Mouse (Mus musculus) spleen, adult 2 months (tissue): ENCODE data around the gene Slc16a7. TPM values are rescaled to one million over a fixed set of nuclear protein-coding genes. Genes with fewer than 3 reads are reported as not detected.

Experiments
- DNase-seq, 2 experiments: peaks; one replicate each; pipeline versions ENCODE4 v3.0.0 to v3.0.0-alpha.2; 2012 to 2021; ENCODE audit warnings: low spot score in 2 of 2, low read depth in 1 of 2
- H3K27ac ChIP-seq: fragments of 200-500 bp; 2 replicates; pipeline ENCODE4 v1.5.1; 2012; ENCODE audit warnings: low read length, inconsistent platforms; ENCODE audit not compliant: insufficient read depth
- H3K27me3 ChIP-seq: fragments of 200-500 bp; 2 replicates; pipeline ENCODE4 v1.6.1; 2012; ENCODE audit warnings: mild to moderate bottlenecking, moderate library complexity, low read length, inconsistent platforms; ENCODE audit not compliant: control insufficient read depth, insufficient read depth
- H3K36me3 ChIP-seq: fragments of 200-500 bp; 2 replicates; pipeline ENCODE4 v1.6.1; 2012; ENCODE audit warnings: mild to moderate bottlenecking, low read length, inconsistent platforms; ENCODE audit not compliant: control insufficient read depth, insufficient read depth
- H3K4me1 ChIP-seq: fragments of 200-500 bp; 2 replicates; pipeline ENCODE4 v1.6.1; 2011; ENCODE audit warnings: inconsistent platforms; ENCODE audit not compliant: control insufficient read depth, insufficient read depth, insufficient read length
- H3K4me3 ChIP-seq: fragments of 200-500 bp; 2 replicates; pipeline ENCODE4 v1.5.1; 2011; ENCODE audit warnings: mild to moderate bottlenecking, inconsistent platforms; ENCODE audit not compliant: insufficient read depth, insufficient read length; ENCODE audit errors: extremely low read depth
- CTCF ChIP-seq: fragments of 200-500 bp; IDR thresholded peaks from 2 replicates; pipeline ENCODE4 v1.5.1; 2011; ENCODE audit warnings: mild to moderate bottlenecking, inconsistent platforms; ENCODE audit not compliant: insufficient read depth, insufficient read length, insufficient replicate concordance; ENCODE audit errors: extremely low read depth
- POLR2A ChIP-seq: fragments of 200-500 bp; IDR thresholded peaks from 2 replicates; pipeline ENCODE4 v1.6.1; 2011; ENCODE audit warnings: low read depth, low read length, inconsistent platforms
- WGBS: fragments of 180-500 bp; shearing (Covaris S2); methylation state at CpG from one replicate; pipeline ENCODE4 v1.1.7; 2018; 5-methylcytosine and 5-hydroxymethylcytosine counted together
- polyA plus RNA-seq: library from polyadenylated mRNA; depleted of rRNA; stranded (reverse); fragments of >200 nt; gene quantifications from 2 replicates; pipeline ENCODE4 v1.2.3, GENCODE M21; 2012

The Slc16a7 gene
- polyA plus RNA-seq, 1 experiment = 3.8 TPM

- no peak overlapping the region for H3K4me3 ChIP-seq
- no peak for DNase-seq
- WGBS = 83% methylated on average over 3 of the region's 3 CpGs
- no peaks in the 10 kb centered on the region for H3K27me3 ChIP-seq
- H3K27ac ChIP-seq = no peak overlapping the region
- TF ChIP-seq CTCF (no peak), POLR2A (no peak)
- no peaks in the 10 kb centered on the region for H3K36me3 ChIP-seq
- H3K4me1 ChIP-seq = no peaks in the 10 kb centered on the region
Measured at GRCm38 (mm10) chr10:125213805-125214204, 175.5 kb downstream of the Slc16a7 start.

DNA sequence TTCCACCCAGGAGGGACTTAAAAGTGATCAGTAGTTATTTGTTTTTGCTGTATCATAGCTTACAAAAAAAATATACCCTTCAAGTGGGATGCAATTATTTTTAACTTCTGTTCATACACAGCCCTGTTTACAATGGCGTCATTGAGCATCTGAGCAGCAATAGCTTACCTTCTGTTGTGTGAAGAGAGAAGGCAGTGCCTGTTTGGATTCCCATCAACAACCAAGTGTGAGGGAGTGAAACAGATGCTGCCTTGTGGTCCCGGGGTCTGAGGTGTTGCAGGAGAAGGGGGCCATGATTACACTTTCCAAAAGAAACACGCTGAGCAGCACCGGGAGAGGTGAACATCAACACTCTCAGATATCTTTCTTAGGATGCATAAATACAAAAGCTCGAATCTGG is 201.7 kb downstream of the Slc16a7 start:
- H3K27me3 ChIP-seq = no peaks in the 10 kb centered on the region
- no peaks in the 10 kb centered on the region for H3K4me1 ChIP-seq
- no peaks in the 10 kb centered on the region for H3K36me3 ChIP-seq
- no peak overlapping the region for H3K4me3 ChIP-seq
- no peak for DNase-seq
- TF ChIP-seq CTCF (no peak), POLR2A (no peak)
- no peak overlapping the region for H3K27ac ChIP-seq
- WGBS = 67% methylated on average over 5 of the region's 5 CpGs

GRCm38 (mm10) chr10:125185387-125185786 is 203.9 kb downstream of the Slc16a7 start:
- TF ChIP-seq POLR2A (no peak), CTCF (no peak)
- no peak for DNase-seq
- Histone ChIP-seq H3K27me3 (no peaks in the 10 kb centered on the region), H3K4me3 (no peak overlapping the region), H3K36me3 (no peaks in the 10 kb centered on the region), H3K27ac (no peak overlapping the region), H3K4me1 (no peaks in the 10 kb centered on the region)
- 93% methylated on average over 4 of the region's 4 CpGs for WGBS

- Histone ChIP-seq H3K27ac (no peak overlapping the region), H3K36me3 (no peaks in the 10 kb centered on the region), H3K4me1 (no peaks in the 10 kb centered on the region), H3K4me3 (no peak overlapping the region), H3K27me3 (no peaks in the 10 kb centered on the region)
- WGBS = 57% methylated on average over 5 of the region's 5 CpGs
- TF ChIP-seq CTCF = no peak
- no peak for TF ChIP-seq POLR2A
- DNase-seq = no peak
Measured at GRCm38 (mm10) chr10:125184146-125184545, 205.1 kb downstream of the Slc16a7 start.

DNA sequence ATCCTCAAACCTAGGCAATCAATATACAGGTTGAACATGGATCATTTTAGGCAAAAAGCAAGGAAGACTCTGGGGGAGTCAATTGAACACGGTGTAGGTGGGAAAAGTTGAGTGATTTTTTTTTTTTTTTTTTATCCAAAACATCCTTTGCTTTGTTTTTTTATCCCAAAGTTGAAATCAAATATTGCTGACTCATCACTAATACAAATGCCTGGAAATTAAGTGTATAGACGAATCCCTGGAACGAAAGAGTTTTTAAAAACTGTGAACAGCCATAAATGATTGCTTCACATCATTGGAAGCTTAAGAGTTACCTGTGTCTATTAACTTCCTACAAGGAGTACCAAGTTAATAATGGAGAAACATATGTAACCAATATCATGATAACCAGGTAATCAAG is 206.7 kb downstream of the Slc16a7 start:
- TF ChIP-seq CTCF (no peak), POLR2A (no peak)
- WGBS = 81% methylated on average over 3 of the region's 3 CpGs
- H3K36me3 ChIP-seq = no peaks in the 10 kb centered on the region
- no peaks in the 10 kb centered on the region for H3K4me1 ChIP-seq
- H3K27ac ChIP-seq = no peak overlapping the region
- no peaks in the 10 kb centered on the region for H3K27me3 ChIP-seq
- H3K4me3 ChIP-seq = no peak overlapping the region
- DNase-seq = no peak

DNA sequence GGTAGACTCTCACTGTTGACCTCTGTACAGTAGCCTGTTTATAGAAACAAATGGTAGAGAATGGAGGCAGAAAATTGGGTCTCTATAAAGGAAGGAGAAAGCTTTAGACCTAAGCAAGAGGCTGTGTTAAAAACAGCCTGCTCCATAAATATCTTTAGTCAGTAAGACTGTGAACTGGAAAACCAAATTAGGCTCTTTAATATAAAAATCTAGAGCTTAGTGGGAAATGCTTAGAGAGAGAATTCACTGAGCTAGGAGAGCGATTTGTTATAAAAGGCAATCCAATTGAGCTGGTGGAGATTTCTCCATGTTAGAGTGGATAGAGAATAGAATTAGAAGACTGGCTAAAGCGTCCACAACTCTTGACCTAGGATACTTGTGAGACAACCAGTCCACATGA is 211.5 kb downstream of the Slc16a7 start:
- no peak overlapping the region for H3K4me3 ChIP-seq
- H3K27me3 ChIP-seq = no peaks in the 10 kb centered on the region
- no peak for DNase-seq
- H3K36me3 ChIP-seq = no peaks in the 10 kb centered on the region
- 81% methylated on average over 2 of the region's 2 CpGs for WGBS
- no peak overlapping the region for H3K27ac ChIP-seq
- no peaks in the 10 kb centered on the region for H3K4me1 ChIP-seq
- TF ChIP-seq CTCF (no peak), POLR2A (no peak)

DNA sequence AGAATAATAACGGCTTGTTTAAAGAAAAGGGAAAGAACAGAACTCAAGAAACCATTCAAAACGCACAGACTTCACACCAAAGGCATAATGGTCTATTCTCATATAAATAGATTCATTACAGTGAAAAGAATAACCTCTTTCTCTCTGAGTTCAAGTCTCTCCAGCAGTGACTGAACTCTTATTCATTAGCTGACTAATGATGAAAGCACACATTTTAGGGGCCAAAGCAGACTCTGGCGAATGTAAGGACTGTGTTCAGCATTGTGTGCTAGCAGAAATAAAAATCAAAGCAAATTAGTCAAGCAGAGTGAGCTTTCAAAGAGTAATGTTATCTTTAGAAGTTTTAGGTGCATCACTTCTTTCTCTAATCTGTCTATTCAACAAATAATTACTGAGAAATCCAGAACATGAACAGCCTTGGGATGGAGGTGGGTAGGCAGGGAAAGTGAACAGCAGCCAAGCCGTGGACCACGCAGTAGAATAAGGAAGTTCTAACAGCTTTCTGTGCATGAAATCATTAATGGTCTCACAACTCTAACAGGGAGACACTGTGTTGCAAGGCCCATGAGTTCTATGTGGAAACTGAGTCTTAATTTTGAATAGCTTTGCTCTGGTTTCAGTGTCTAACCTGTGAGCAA is 214.1 kb downstream of the Slc16a7 start:
- DNase-seq = no peak
- H3K4me3 ChIP-seq = no peak overlapping the region
- no peaks in the 10 kb centered on the region for H3K27me3 ChIP-seq
- H3K36me3 ChIP-seq = no peaks in the 10 kb centered on the region
- 83% methylated on average over 5 of the region's 5 CpGs for WGBS
- H3K4me1 ChIP-seq = no peaks in the 10 kb centered on the region
- no peak for TF ChIP-seq POLR2A
- no peak for TF ChIP-seq CTCF
- no peak overlapping the region for H3K27ac ChIP-seq
